Mouse (Mus musculus): ENCODE measurements around the gene Wdr73. TPM values are rescaled to one million over a fixed set of nuclear protein-coding genes. Genes with fewer than 3 reads are reported as not detected.
A peak's percentile ranks its signal among the peaks of the same experiment; 100 is the strongest.

The Wdr73 gene
- polyA plus RNA-seq, 1 experiment, result 5.5 TPM

GRCm38 (mm10) chr7:80894196-80894595, 6.9 kb downstream of the Wdr73 start:
- Histone ChIP-seq H3K27me3 (ENCODE audit: control insufficient read depth, insufficient read depth, low read length) (no peaks in the 10 kb centered on the region), H3K36me3 (ENCODE audit: control insufficient read depth, insufficient read depth, low read length) (peaks cover 36% of the 10 kb centered on the region), H3K4me3 (ENCODE audit: low read depth, low read length) (no peak overlapping the region), H3K27ac (ENCODE audit: insufficient read depth, low read depth, low read length) (no peak overlapping the region), H3K4me1 (ENCODE audit: control insufficient read depth, insufficient read depth, insufficient read length, low read length) (no peaks in the 10 kb centered on the region)
- no peak for TF ChIP-seq CTCF (IDR thresholded peaks at IDR 0.05; ENCODE audit: extremely low read depth, insufficient read length, insufficient replicate concordance, low read depth, low read length)
- whole genome bisulfite sequencing, result 83% methylated on average over 7 of the region's 7 CpGs

GRCm38 (mm10) chr7:80893753-80894129, 7.3 kb downstream of the Wdr73 start:
- no peaks in the 10 kb centered on the region for H3K27me3 ChIP-seq (ENCODE audit: control insufficient read depth, insufficient read depth, low read length)
- peaks cover 36% of the 10 kb centered on the region for H3K36me3 ChIP-seq (ENCODE audit: control insufficient read depth, insufficient read depth, low read length)
- TF ChIP-seq POLR2A (IDR thresholded peaks at IDR 0.05; ENCODE audit: low read depth, low read length) (no peak), CTCF (IDR thresholded peaks at IDR 0.05; ENCODE audit: extremely low read depth, insufficient read length, insufficient replicate concordance, low read depth, low read length) (no peak)
- H3K27ac ChIP-seq (ENCODE audit: insufficient read depth, low read depth, low read length), result no peak overlapping the region
- WGBS, result 86% methylated on average over 6 of the region's 6 CpGs
- no peaks in the 10 kb centered on the region for H3K4me1 ChIP-seq (ENCODE audit: control insufficient read depth, insufficient read depth, insufficient read length, low read length)
- no peak overlapping the region for H3K4me3 ChIP-seq (ENCODE audit: low read depth, low read length)

GRCm38 (mm10) chr7:80893086-80893752, 7.8 kb downstream of the Wdr73 start:
- H3K4me3 ChIP-seq (ENCODE audit: low read depth, low read length), result no peak overlapping the region
- no peak overlapping the region for H3K27ac ChIP-seq (ENCODE audit: insufficient read depth, low read depth, low read length)
- no peak for TF ChIP-seq POLR2A (IDR thresholded peaks at IDR 0.05; ENCODE audit: low read depth, low read length)
- H3K36me3 ChIP-seq (ENCODE audit: control insufficient read depth, insufficient read depth, low read length), result peaks cover 36% of the 10 kb centered on the region
- WGBS, result 87% methylated on average over 15 of the region's 15 CpGs
- H3K27me3 ChIP-seq (ENCODE audit: control insufficient read depth, insufficient read depth, low read length), result no peaks in the 10 kb centered on the region
- H3K4me1 ChIP-seq (ENCODE audit: control insufficient read depth, insufficient read depth, insufficient read length, low read length), result no peaks in the 10 kb centered on the region

DNA sequence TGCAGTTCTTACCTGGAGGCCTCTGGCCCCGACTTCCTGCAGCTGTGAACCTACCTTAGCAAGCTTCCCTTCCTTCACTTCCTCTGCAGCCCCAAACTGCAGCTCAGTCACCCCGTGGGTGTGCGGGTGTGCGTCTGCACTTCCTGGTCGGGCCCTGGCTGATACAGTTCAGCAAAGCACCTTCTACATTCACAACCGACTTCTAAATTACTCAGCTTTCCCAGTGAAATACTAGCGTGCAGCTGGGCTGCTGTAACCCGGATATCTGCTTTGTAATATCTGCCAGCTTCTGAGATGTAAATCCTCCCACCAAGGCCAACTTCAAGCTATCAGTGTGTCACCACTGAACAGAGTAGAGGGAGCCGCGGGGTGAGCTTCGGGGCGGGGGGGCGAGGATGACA, 11.2 kb downstream of the Wdr73 start:
- H3K27ac ChIP-seq (ENCODE audit: insufficient read depth, low read depth, low read length), result peak overlapping the region; percentile 47; the same call in 1 of the 2 replicates
- WGBS, result 59% methylated on average over 13 of the region's 13 CpGs
- H3K4me3 ChIP-seq (ENCODE audit: low read depth, low read length), result no peak overlapping the region
- no peaks in the 10 kb centered on the region for H3K27me3 ChIP-seq (ENCODE audit: control insufficient read depth, insufficient read depth, low read length)
- no peaks in the 10 kb centered on the region for H3K4me1 ChIP-seq (ENCODE audit: control insufficient read depth, insufficient read depth, insufficient read length, low read length)
- no peak for TF ChIP-seq CTCF (IDR thresholded peaks at IDR 0.05; ENCODE audit: extremely low read depth, insufficient read length, insufficient replicate concordance, low read depth, low read length)
- no peak for TF ChIP-seq POLR2A (IDR thresholded peaks at IDR 0.05; ENCODE audit: low read depth, low read length)
- peaks cover 28% of the 10 kb centered on the region for H3K36me3 ChIP-seq (ENCODE audit: control insufficient read depth, insufficient read depth, low read length)

GRCm38 (mm10) chr7:80889021-80889511, 12.0 kb downstream of the Wdr73 start:
- no peak overlapping the region for H3K27ac ChIP-seq (ENCODE audit: insufficient read depth, low read depth, low read length)
- no peak for TF ChIP-seq POLR2A (IDR thresholded peaks at IDR 0.05; ENCODE audit: low read depth, low read length)
- no peak for TF ChIP-seq CTCF (IDR thresholded peaks at IDR 0.05; ENCODE audit: extremely low read depth, insufficient read length, insufficient replicate concordance, low read depth, low read length)
- peaks cover 26% of the 10 kb centered on the region for H3K36me3 ChIP-seq (ENCODE audit: control insufficient read depth, insufficient read depth, low read length)
- no peaks in the 10 kb centered on the region for H3K4me1 ChIP-seq (ENCODE audit: control insufficient read depth, insufficient read depth, insufficient read length, low read length)
- H3K4me3 ChIP-seq (ENCODE audit: low read depth, low read length), result no peak overlapping the region
- H3K27me3 ChIP-seq (ENCODE audit: control insufficient read depth, insufficient read depth, low read length), result no peaks in the 10 kb centered on the region
- 66% methylated on average over 9 of the region's 9 CpGs for WGBS

GRCm38 (mm10) chr7:80888595-80888994, 12.5 kb downstream of the Wdr73 start:
- Histone ChIP-seq H3K27ac (ENCODE audit: insufficient read depth, low read depth, low read length) (no peak overlapping the region), H3K4me3 (ENCODE audit: low read depth, low read length) (no peak overlapping the region), H3K4me1 (ENCODE audit: control insufficient read depth, insufficient read depth, insufficient read length, low read length) (no peaks in the 10 kb centered on the region), H3K36me3 (ENCODE audit: control insufficient read depth, insufficient read depth, low read length) (peaks cover 26% of the 10 kb centered on the region), H3K27me3 (ENCODE audit: control insufficient read depth, insufficient read depth, low read length) (no peaks in the 10 kb centered on the region)
- 78% methylated on average over 7 of the region's 7 CpGs for WGBS
- TF ChIP-seq CTCF (IDR thresholded peaks at IDR 0.05; ENCODE audit: extremely low read depth, insufficient read length, insufficient replicate concordance, low read depth, low read length), result no peak
- TF ChIP-seq POLR2A (IDR thresholded peaks at IDR 0.05; ENCODE audit: low read depth, low read length), result no peak

DNA sequence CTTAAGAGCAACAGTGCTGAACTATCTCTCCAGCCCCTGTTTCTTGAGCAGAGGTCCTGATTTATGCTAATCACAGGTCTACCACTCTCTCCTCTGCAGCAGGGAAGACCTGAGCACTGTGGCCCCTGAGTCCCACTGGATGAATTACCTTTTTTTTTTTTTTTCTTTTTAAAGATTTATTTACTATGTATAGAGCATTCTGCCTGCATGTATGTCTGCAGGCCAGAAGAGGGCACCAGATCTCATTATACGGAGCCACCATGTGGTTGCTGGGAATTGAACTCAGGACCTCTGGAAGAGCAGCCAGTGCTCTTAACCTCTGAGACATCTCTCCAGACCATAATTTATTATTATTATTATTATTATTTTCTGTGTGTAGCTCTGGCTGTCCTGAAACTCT, 15.4 kb downstream of the Wdr73 start:
- Histone ChIP-seq H3K36me3 (ENCODE audit: control insufficient read depth, insufficient read depth, low read length) (peaks cover under 1% of the 10 kb centered on the region), H3K27me3 (ENCODE audit: control insufficient read depth, insufficient read depth, low read length) (no peaks in the 10 kb centered on the region), H3K4me3 (ENCODE audit: low read depth, low read length) (no peak overlapping the region), H3K27ac (ENCODE audit: insufficient read depth, low read depth, low read length) (no peak overlapping the region), H3K4me1 (ENCODE audit: control insufficient read depth, insufficient read depth, insufficient read length, low read length) (peaks cover 6% of the 10 kb centered on the region)
- 0% methylated on average over 1 of the region's 1 CpGs for WGBS
- TF ChIP-seq CTCF (IDR thresholded peaks at IDR 0.05; ENCODE audit: extremely low read depth, insufficient read length, insufficient replicate concordance, low read depth, low read length) (peak; percentile 26; the same call in 1 of the 2 replicates), POLR2A (IDR thresholded peaks at IDR 0.05; ENCODE audit: low read depth, low read length) (no peak)
